Mouse (Mus musculus) brown adipose tissue, adult 24 weeks (tissue): Measurements from ENCODE around the gene Snrnp25. TPM values are rescaled to one million over a fixed set of nuclear protein-coding genes. Genes with fewer than 3 reads are reported as not detected.

Source experiments
- polyA plus RNA-seq: library from polyadenylated mRNA; stranded (reverse); fragments of >200 nt; gene quantifications from 2 replicates; pipeline ENCODE4 v1.2.4, GENCODE M21; 2012; ENCODE audit not compliant: missing spikeins, insufficient read depth, insufficient read length

Snrnp25 gene
- polyA plus RNA-seq, 1 experiment = 22.6 TPM

Other genes starting within 250 kb of the Snrnp25 start
- not detected in 2 replicates for gene 4930524B15Rik, start 239.8 kb upstream of the Snrnp25 start, polyA plus RNA-seq
- gene Nsg2, start 205.0 kb upstream of the Snrnp25 start, polyA plus RNA-seq = not detected in 2 replicates
- gene Il9r, start 5.1 kb upstream of the Snrnp25 start, polyA plus RNA-seq = not detected in 2 replicates
- gene Rhbdf1, start 16.9 kb downstream of the Snrnp25 start, polyA plus RNA-seq = 8.9 and 11.6 TPM in 2 replicates
- gene Mpg, start 21.1 kb downstream of the Snrnp25 start, polyA plus RNA-seq = 7.6 and 9.3 TPM in 2 replicates
- 18.2 and 19.3 TPM in 2 replicates for gene Nprl3, start 62.3 kb downstream of the Snrnp25 start, polyA plus RNA-seq
- gene Hba-x, start 71.0 kb downstream of the Snrnp25 start, polyA plus RNA-seq = not detected in 2 replicates
- gene Hba-a1, start 78.1 kb downstream of the Snrnp25 start, polyA plus RNA-seq = 66.6 and 483 TPM in 2 replicates
- gene Hbq1b, start 81.5 kb downstream of the Snrnp25 start, polyA plus RNA-seq = not detected in 2 replicates
- 532 and 3,024 TPM in 2 replicates for gene Hba-a2, start 91.1 kb downstream of the Snrnp25 start, polyA plus RNA-seq
- not detected in 2 replicates for gene Hbq1a, start 94.7 kb downstream of the Snrnp25 start, polyA plus RNA-seq
- 3.4 and 5.6 TPM in 2 replicates for gene Sh3pxd2b, start 142.4 kb downstream of the Snrnp25 start, polyA plus RNA-seq
- gene Ubtd2, start 250.0 kb downstream of the Snrnp25 start, polyA plus RNA-seq = 2.6 and 2.7 TPM in 2 replicates